Mouse (Mus musculus): ENCODE measurements around the gene Nedd8. TPM values are rescaled to one million over a fixed set of nuclear protein-coding genes. Genes with fewer than 3 reads are reported as not detected.

Gene Nedd8
- total and polyA plus RNA-seq, 3 experiments: 128 to 488 (median 234) TPM

DNA sequence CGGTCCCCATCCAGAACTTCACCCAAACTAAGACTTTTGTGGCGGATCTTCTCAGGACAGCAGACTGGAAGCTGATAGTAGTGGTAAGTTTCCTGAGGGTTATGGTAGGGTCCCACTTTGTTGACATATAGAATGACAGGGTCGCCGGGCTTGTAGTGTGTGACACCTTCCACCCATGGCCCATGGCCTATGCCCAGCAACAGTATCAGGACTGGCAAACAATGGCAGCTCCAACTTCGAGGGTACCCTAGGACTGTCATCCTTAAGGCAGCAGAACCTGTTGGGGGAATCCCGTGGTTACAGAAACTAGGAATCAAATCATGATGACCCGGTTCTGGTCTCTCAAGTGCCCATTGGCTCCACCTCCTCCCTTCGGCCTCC is 29.3 kb downstream of the Nedd8 start:
- H3K27me3 ChIP-seq (ENCODE audit: insufficient read depth, low read length): no peaks in the 10 kb centered on the region
- peak overlapping the region; percentile 89 for H3K4me3 ChIP-seq (ENCODE audit: low read depth, low read length)
- H3K36me3 ChIP-seq (replicated peaks): peaks cover 77% of the 10 kb centered on the region
- ATAC-seq (ENCODE audit: extremely low read depth, insufficient number of reproducible peaks, low FRiP score, poor library complexity, severe bottlenecking) (no peak), DNase-seq (ENCODE audit: low spot score) (no peak)
- TF ChIP-seq POLR2AphosphoS5 (IDR thresholded peaks at IDR 0.05; ENCODE audit: insufficient replicate concordance, low read depth, low read length) (no peak), TAL1 (conservative IDR thresholded peaks at IDR 0.05; ENCODE audit: low read depth, low read length) (no peak), CTCF (IDR thresholded peaks at IDR 0.05; ENCODE audit: low read depth, low read length) (no peak), GATA2 (IDR thresholded peaks at IDR 0.05; ENCODE audit: borderline replicate concordance, low read depth, low read length) (no peak), GATA1 (IDR thresholded peaks at IDR 0.05; ENCODE audit: borderline replicate concordance, low read length) (no peak)
- peaks cover 71% of the 10 kb centered on the region for H3K4me1 ChIP-seq (ENCODE audit: insufficient read depth, low read depth, low read length)
- no peaks in the 10 kb centered on the region for H3K9me3 ChIP-seq (replicated peaks)

- ATAC-seq (ENCODE audit: extremely low read depth, insufficient number of reproducible peaks, low FRiP score, poor library complexity, severe bottlenecking): no peak
- Histone ChIP-seq H3K4me1 (ENCODE audit: insufficient read depth, low read depth, low read length) (peaks cover 62% of the 10 kb centered on the region), H3K36me3 (replicated peaks) (peaks cover 76% of the 10 kb centered on the region), H3K4me3 (ENCODE audit: low read depth, low read length) (no peak overlapping the region), H3K9me3 (replicated peaks) (no peaks in the 10 kb centered on the region), H3K27me3 (ENCODE audit: insufficient read depth, low read length) (no peaks in the 10 kb centered on the region)
- TF ChIP-seq TAL1 (conservative IDR thresholded peaks at IDR 0.05; ENCODE audit: low read depth, low read length): no peak
- no peak for TF ChIP-seq GATA1 (IDR thresholded peaks at IDR 0.05; ENCODE audit: borderline replicate concordance, low read length)
- TF ChIP-seq GATA2 (IDR thresholded peaks at IDR 0.05; ENCODE audit: borderline replicate concordance, low read depth, low read length): no peak
- no peak for TF ChIP-seq POLR2AphosphoS5 (IDR thresholded peaks at IDR 0.05; ENCODE audit: insufficient replicate concordance, low read depth, low read length)
- TF ChIP-seq CTCF (IDR thresholded peaks at IDR 0.05; ENCODE audit: low read depth, low read length): no peak
- DNase-seq (ENCODE audit: low spot score): no peak
These were observed 30.6 kb downstream of the Nedd8 start for GRCm38 (mm10) chr14:55641291-55641690.

GRCm38 (mm10) chr14:55640816-55641215 is 31.1 kb downstream of the Nedd8 start:
- Histone ChIP-seq H3K4me1 (ENCODE audit: insufficient read depth, low read depth, low read length) (peaks cover 61% of the 10 kb centered on the region), H3K27me3 (ENCODE audit: insufficient read depth, low read length) (no peaks in the 10 kb centered on the region), H3K4me3 (ENCODE audit: low read depth, low read length) (no peak overlapping the region; the same call in 1 of the 2 replicates), H3K36me3 (replicated peaks) (peaks cover 75% of the 10 kb centered on the region), H3K9me3 (replicated peaks) (no peaks in the 10 kb centered on the region)
- no peak for DNase-seq (ENCODE audit: low spot score)
- no peak for ATAC-seq (ENCODE audit: extremely low read depth, insufficient number of reproducible peaks, low FRiP score, poor library complexity, severe bottlenecking)
- no peak for TF ChIP-seq TAL1 (conservative IDR thresholded peaks at IDR 0.05; ENCODE audit: low read depth, low read length)
- no peak for TF ChIP-seq GATA1 (IDR thresholded peaks at IDR 0.05; ENCODE audit: borderline replicate concordance, low read length)
- no peak for TF ChIP-seq CTCF (IDR thresholded peaks at IDR 0.05; ENCODE audit: low read depth, low read length)
- TF ChIP-seq POLR2AphosphoS5 (IDR thresholded peaks at IDR 0.05; ENCODE audit: insufficient replicate concordance, low read depth, low read length): no peak
- TF ChIP-seq GATA2 (IDR thresholded peaks at IDR 0.05; ENCODE audit: borderline replicate concordance, low read depth, low read length): no peak

- no peak for TF ChIP-seq GATA1 (IDR thresholded peaks at IDR 0.05; ENCODE audit: borderline replicate concordance, low read length)
- no peak for TF ChIP-seq GATA2 (IDR thresholded peaks at IDR 0.05; ENCODE audit: borderline replicate concordance, low read depth, low read length)
- TF ChIP-seq TAL1 (conservative IDR thresholded peaks at IDR 0.05; ENCODE audit: low read depth, low read length): no peak
- no peak for TF ChIP-seq CTCF (IDR thresholded peaks at IDR 0.05; ENCODE audit: low read depth, low read length)
- TF ChIP-seq POLR2AphosphoS5 (IDR thresholded peaks at IDR 0.05; ENCODE audit: insufficient replicate concordance, low read depth, low read length): no peak
- Histone ChIP-seq H3K36me3 (replicated peaks) (peaks cover 86% of the 10 kb centered on the region), H3K27me3 (ENCODE audit: insufficient read depth, low read length) (no peaks in the 10 kb centered on the region), H3K4me1 (ENCODE audit: insufficient read depth, low read depth, low read length) (peaks cover 72% of the 10 kb centered on the region), H3K4me3 (ENCODE audit: low read depth, low read length) (no peak within 1 kb of the TSS), H3K9me3 (replicated peaks) (no peaks in the 10 kb centered on the region)
- DNase-seq (ENCODE audit: low spot score) (no peak), ATAC-seq (ENCODE audit: extremely low read depth, insufficient number of reproducible peaks, low FRiP score, poor library complexity, severe bottlenecking) (no peak)
These were observed 34.1 kb downstream of the Nedd8 start, which contains the start of gene Gm49378 for GRCm38 (mm10) chr14:55637795-55638194. Gene Gm49378 (minus strand): TSS chr14:55637895.

DNA sequence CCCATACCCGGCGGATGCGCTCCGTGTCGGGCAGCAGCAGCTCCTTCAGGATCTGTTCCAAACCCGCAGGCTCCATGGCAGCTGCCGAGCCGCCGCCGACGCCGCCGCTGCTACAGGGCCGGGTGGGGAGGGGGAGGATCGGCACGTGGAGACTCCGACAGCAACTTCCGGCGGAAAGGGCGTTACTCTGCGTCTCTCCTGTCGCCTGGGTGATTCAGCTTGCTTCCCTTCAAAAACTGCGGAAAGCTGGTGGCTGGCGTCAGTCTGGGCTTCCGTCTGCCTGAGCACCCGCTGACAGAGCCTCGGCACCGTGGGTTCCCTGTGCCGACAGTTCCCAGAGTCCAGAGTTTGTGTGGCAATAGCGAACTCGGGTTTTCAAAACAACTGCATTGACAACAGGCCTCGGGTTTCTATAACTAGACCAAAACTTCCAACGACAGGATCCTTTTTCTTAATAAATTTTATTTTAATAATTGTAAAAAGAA is 36.4 kb downstream of the Nedd8 start, which contains the start of gene Ipo4:
Ipo4 (minus strand) TSS at position 435 of the 485 bp plus-strand sequence.
- TF ChIP-seq TAL1 (conservative IDR thresholded peaks at IDR 0.05; ENCODE audit: low read depth, low read length) (no peak), GATA2 (IDR thresholded peaks at IDR 0.05; ENCODE audit: borderline replicate concordance, low read depth, low read length) (no peak), GATA1 (IDR thresholded peaks at IDR 0.05; ENCODE audit: borderline replicate concordance, low read length) (no peak)
- Histone ChIP-seq H3K4me1 (ENCODE audit: insufficient read depth, low read depth, low read length) (peaks cover 59% of the 10 kb centered on the region), H3K27me3 (ENCODE audit: insufficient read depth, low read length) (no peaks in the 10 kb centered on the region), H3K9me3 (replicated peaks) (no peaks in the 10 kb centered on the region), H3K4me3 (ENCODE audit: low read depth, low read length) (peak within 1 kb of the TSS; percentile 81), H3K36me3 (replicated peaks) (peaks cover 93% of the 10 kb centered on the region)
- ATAC-seq (ENCODE audit: extremely low read depth, insufficient number of reproducible peaks, low FRiP score, poor library complexity, severe bottlenecking) (peak; percentile 89), DNase-seq (ENCODE audit: low spot score) (peak; percentile 76)

DNA sequence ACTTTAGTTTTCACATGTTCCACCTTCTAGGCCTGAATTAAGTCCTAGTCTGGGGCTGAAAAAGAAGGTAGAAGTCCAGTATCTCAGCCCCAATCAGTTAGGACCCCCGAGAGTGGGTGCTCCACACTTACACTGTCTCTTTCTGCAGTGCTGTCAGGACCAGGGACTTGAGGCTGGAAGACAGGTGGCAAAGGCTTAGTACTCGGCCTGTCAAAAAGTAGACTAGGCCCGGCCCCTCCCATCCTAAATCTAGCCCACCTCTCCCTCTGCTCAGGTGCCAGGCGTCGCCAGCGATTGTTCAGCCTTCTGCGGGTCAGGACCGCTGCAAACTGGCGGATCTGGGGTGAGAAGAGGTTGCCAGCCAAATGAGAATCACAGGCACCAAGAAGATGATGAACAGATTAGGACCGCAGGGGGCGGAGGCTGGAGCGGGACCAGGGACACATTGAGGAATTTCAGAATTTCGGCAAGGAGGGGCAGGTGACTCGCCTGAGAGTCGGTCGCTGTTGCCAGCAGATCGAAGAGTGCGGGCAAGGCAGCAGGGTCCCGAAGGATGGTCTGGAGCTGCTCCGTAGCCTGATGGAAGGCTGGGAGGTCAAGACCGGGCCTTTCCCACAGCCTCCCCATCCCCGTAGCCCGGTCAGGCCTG is 36.9 kb downstream of the Nedd8 start:
- TF ChIP-seq GATA2 (IDR thresholded peaks at IDR 0.05; ENCODE audit: borderline replicate concordance, low read depth, low read length) (no peak), GATA1 (IDR thresholded peaks at IDR 0.05; ENCODE audit: borderline replicate concordance, low read length) (no peak)
- H3K4me3 ChIP-seq (ENCODE audit: low read depth, low read length): peak overlapping the region; percentile 81
- no peaks in the 10 kb centered on the region for H3K9me3 ChIP-seq (replicated peaks)
- H3K27me3 ChIP-seq (ENCODE audit: insufficient read depth, low read length): no peaks in the 10 kb centered on the region
- DNase-seq (ENCODE audit: low spot score) (peak; percentile 18), ATAC-seq (ENCODE audit: extremely low read depth, insufficient number of reproducible peaks, low FRiP score, poor library complexity, severe bottlenecking) (no peak)
- peaks cover 60% of the 10 kb centered on the region for H3K4me1 ChIP-seq (ENCODE audit: insufficient read depth, low read depth, low read length)
- H3K36me3 ChIP-seq (replicated peaks): peaks cover 93% of the 10 kb centered on the region
